Mouse (Mus musculus): ENCODE measurements at regions not wholly inside any gene's neighbourhood (a gene's known extent, or its start where the extent isn't known, plus 50 kb on each side); places are given as distances from the start of the nearest gene placed in this dataset.

DNA sequence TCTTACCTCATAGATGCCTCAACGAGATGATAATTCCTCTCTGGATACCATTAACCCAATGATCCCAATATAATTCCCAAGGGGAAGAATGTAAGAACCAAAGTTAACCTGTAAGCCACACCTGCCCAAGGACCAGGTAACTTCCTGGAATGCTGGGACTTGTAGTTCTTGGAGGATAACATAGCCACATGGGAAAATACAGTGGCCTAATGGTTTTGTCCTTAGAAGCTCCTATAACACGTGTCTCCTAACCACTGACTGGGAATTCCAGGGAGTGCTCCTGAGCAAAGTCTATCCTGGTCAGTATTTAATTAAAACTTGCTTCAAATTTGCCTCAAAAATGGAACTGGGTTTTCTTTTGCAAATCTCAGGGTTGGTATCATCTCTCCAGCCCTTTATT lies 119.9 kb downstream of the Evx1 start:
- no peak for DNase-seq

DNA sequence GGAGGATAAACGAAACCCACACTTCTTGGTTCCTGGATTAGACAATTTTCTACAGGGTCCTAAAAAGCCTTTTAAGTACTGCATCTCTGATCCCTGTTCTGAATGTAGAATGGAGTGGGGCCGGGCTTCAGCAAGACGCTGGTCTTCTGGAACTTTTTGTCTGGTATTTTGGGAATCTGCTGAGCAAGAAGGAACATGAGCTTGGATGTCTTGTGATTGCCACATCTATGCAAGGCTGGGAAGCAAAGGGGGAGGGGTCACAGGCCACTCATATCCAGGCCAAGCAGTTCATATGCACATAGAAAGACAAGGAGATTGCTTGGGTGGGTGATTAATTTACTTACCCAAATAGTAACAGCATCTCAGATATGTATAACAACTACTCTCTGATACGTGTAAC lies 121.5 kb downstream of the Evx1 start:
- no peak for DNase-seq

DNA sequence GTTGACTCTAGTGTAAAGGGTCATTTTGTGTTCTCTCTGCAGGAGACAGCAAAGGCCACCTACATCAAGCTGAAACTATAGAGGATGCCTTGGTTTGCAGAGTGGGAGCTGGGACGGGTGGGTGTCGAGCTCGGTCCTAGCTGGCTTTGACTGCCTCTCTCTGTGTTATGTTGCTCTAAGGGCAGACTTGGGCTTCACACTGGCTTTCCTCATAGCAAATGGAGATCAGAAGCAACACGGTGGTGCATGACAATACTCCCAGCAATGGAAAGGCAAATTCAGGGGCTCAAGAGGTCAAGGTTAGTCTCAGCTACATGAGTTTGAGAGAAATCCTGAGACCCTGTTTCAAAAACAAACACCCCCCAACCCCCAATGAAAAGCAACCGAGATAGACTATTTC lies 122.1 kb downstream of the Evx1 start:
- no peak for DNase-seq

DNA sequence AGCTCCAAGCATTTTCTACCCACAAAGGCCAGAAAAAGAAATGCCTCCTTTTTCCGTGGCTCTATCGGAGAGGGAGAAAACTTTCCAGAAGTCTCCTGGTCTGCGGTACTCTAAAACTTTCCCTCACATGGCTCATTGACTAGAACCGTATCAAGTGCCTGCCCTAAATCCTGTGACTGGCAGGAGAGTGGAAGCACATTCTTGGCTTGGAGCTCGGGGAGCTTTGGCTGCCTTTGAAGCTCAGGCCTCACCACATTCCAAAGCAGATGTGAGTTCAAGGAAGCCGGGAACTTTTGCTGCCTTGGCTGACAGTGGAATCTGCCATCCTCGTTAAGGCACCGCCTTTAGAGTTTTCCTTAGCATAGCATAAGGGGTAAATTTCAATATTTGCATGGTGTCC lies 125.1 kb downstream of the Evx1 start:
- peak; percentile 40 for DNase-seq

DNA sequence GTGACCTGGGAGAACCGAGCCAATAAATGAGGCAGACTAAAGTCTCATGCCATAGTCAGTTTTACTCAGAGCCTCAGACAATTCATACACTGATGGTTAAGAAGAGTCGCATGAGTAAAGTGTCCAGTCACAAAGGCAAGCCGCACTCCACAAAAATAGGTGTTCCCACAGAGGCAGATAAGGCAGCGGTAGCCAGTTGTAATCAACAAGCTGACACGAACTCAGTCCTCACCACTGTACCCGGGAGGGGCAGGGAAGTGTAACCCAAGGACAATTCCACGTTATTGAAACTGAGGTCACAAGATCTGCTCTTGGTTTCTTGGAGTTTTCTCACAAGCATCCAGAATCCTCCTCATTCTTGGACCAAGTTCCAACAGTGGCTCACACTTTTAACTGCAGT lies 125.9 kb downstream of the Evx1 start:
- no peak for DNase-seq

DNA sequence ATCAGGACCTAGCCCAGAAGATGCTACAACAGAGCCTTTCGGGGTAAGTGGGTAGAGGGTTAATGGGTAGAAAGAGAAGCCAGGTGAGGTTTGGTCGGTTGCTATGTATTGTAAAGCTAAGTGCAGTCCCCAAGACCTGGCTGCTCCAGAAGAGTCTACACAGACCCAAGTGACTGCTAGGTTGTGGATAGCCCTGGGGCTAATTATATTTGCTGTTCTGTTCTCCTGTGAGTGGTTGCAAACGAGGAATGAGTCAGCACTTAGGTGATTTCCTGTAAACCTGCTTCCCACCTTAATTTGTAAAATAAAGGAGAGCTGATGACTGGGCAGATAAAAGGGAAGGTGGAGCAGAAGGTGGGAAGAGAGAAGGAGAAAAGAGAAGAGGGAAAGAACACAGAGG lies 126.9 kb downstream of the Evx1 start:
- DNase-seq = no peak

DNA sequence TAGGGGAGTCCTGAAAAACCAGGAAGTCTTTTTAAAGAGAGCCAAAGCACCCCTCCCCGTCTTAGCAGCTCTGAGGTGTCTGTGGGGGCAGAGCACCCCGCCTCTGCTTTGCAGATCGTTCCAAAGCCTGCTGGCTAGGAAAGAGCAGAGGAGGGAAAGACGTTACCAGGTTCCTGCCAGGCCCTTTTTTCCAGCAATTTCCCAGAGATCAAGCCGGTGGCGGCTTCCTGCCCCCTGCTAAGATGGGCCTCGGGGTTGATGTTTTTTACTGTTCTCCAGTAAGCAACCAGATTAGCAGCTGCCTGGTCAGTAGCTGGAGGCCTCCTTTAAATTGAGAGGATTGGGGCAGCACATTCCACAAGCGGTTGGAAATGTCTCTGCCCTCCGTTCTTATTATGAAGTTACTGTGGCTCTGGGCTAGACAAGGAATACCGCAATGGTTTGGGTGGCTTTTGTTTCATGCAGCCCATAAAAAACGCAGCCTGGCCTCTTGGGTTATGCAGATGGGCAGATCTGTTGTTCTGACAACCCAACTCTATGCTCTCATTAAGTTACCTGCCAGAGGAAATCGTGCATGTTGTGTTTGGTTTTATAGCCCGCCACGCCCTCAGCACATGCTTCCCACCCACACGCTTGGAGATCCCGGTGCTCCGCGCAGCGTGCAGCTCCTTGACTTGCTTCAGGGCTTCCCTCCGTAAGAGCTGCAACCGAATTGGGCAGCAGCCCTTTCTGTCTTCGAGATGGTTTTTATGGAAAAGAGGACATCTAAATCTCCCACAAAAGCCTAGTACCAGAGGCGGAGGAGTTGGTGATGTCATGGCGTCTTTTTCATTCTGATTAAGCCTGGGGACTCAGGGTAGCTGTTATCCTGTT lies 130.1 kb downstream of the Evx1 start:
- no peak for DNase-seq

DNA sequence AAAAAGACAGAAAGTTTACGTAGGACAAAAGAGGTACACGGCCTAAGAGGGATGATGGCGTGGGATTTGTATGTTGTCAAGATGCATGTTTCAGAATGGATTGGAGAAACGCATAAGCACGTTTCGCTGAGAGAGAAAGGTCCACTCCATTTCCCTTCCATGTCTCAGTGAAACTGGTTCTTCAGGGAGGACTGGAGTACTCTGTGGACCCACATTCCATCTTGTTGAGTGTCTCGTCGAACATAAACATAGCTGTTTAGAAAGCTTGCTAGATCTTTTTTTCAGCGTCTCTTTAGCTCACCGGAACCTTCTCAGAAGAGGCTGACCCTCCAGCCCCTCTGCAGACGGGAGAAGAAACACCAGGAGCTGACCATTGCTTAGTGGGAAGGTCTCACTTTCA lies 145.5 kb downstream of the Evx1 start:
- no peak for DNase-seq

DNA sequence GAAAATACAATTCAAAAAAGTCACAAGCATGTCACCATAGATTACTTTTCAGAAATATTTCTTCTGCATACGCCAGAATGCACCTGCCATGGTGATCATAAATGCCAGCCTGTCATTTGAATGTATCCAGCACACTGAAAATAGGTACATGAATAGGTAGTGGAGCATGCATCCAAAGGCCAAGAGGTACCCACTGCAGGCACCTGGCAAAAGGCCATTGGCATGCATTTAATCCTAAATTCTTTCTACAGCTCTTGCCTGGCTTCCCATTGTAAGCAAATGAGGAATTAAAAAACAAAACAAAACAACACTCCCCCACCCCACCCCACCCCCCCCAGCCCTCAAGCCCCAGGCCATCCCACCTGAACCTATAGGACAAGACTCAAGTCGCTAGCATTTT lies 147.9 kb downstream of the Evx1 start:
- no peak for DNase-seq

DNA sequence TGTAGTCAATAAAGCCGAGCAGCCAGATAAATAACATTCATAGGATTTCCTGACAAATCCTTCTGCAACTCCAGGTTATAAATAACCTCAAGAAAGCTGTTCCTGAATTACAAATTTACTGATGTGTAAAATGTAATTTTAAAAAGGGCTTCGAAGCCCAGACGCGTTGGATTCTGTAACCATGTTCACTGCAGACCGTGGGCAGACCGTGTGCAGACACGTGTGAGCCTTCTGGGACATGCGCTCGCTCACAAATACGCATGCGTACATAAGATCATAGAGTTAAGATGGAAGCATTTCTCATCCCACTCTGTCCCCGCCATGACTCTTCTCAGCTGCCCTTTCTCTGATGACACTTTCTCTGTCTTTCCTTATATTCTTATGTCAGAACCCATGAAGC lies 150.1 kb downstream of the Evx1 start:
- no peak for DNase-seq

DNA sequence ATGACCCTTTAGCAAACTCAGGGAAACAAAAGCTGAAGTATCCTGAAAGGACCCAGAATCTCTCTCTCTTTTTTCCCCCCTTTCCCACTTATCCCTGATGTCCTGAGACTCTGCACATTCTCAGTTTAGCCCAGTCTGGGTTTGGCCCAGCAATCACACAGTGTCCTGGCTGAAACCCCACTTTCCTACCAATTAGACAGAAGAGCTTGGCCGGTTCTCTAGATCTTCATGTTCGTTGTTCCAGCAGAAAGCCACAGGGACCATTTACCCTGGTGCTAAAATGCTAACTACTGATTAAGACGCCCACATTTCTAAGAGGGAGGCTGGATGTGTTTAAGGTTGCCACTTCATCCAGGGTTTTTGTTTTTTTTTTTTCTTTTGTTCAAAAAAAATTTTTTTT lies 151.3 kb downstream of the Evx1 start:
- DNase-seq = no peak

DNA sequence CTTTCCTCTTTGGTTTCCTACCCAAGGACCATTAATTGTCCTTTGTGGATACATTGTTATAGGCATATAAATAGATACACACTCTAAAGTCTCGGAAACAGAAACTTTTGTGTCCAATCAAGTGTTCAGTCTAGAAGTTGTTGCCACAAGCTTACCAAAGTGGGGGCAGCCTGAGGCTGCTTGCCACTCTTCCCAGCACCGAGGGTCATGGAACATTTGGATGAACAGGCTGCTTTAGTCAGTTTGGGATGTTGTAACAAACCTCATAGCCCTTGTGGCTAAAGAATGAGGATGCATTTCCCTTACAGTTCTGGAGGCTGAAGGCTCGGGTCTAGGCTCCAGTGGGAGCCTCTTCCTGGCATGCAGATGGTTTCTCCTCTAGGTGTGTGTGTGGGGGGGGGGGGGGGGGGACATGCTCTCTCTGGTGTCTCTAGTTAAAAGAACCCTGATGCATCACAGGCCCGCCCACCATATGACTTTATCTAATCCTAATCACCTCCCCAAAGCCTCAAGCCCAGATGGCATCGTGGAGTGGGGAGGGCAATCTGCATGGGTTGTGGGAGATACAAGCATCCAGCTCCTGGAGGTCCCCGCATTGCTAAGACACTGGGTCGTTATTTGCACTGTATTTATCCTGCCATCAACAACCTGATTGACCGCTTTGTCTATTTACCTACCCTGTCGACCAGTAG lies 152.7 kb downstream of the Evx1 start:
- DNase-seq = no peak

DNA sequence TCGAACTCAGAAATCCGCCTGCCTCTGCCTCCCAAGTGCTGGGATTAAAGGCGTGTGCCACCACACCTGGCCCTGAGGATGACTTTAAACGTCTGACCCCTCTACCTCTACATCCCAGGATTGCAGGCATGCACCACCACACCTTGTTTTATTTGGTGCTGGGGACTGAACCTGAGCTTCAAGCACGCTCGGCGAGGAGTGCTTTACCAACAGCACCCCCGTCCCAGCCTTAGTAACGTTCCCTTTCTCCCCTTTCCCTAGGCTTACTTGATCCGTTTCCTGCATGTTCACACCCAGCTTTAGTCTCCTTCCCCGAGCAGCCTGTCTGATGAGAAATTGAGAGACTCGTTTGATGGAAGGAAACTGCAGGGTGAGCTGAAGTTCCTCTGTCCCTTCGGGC lies 157.5 kb downstream of the Evx1 start:
- DNase-seq = no peak

DNA sequence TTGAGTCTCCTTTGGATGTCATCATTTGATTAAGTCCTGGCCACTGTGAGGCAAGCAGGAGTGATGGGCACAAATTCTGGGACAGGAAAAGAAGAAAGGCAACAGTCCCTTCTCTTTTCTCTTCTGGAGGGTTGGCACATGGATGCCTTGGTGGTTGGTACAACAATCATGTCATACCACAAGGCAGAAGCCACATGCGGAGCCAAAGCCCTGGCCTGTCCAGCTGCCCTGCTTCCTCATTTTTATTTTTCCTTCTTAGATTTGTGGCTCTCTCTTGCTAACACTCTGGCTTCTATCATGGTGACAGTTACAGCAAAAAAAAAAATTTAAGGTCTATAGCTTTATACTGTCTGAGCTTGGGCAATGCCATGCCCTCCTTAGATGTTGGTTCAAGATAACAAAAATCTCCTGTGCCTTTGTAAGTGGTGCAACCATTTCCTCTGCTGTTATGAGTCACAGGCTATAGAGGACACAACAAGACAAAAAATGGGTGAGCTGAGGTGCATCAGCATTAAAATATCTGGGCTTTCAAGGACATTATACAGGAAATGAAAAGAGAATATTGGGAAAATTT lies 158.2 kb downstream of the Evx1 start:
- no peak for DNase-seq

DNA sequence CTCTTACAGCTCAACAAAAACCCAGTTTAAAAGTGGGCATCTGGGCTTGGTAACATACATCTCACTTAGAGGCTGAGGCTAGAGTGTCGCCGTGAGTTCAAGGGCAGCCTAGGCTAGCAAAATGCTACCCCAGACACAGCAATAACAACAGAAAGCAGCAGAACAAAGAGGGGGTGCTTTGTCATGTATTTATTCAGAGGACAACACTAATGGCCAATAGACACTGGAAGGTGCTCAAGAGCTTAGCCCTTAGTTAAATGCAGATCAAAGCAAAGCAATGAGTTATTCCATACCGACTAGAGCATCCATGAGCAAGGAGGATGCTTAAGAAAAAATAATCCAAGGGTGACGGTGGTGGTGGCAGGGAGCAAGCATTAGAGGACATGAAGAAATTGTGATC lies 158.7 kb downstream of the Evx1 start:
- no peak for DNase-seq

DNA sequence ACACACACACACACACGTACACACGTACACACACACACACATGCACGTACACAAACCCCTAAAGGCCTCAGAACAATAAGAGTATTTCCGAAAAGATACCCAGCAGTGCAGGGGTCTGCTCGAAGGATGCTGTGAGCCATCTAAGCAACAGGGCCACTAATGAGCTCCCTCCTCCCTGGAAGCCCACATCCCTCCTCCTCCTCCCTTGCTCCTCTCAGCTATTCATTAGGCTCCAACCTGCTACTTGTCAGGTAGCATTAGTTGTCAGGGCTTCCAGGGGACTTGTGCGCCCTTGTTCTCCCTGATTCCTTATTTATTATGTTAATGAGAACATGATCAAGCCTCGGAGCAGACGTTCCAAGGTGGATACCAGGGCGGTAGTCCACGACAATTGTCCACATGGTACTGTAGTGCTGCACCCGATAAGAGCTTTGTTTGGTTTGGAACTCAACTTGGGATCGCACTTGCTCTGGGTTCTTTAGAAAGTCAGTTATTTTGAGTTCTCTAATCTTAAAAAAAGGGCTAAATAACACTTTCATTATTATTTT lies 159.8 kb downstream of the Evx1 start:
- no peak for DNase-seq

DNA sequence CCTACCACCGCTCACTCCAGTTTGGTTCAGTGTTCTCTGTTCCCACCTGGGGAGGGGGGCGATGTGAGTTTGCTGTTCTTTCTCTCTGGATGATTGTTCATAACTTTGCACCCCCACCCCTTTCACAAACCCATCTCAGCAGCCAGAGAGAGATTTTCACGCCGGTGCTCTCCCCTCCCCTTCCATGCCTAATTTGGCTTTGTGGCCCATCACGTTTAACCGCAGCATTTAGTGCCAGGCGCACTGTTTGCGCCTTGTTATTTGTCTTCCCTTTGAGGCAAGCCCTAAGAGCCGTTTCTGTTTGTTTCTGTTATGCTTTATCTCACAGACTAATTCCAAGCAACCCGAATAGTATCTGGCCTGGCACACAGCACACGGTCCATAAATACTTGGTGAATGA lies 160.6 kb downstream of the Evx1 start:
- DNase-seq = no peak

DNA sequence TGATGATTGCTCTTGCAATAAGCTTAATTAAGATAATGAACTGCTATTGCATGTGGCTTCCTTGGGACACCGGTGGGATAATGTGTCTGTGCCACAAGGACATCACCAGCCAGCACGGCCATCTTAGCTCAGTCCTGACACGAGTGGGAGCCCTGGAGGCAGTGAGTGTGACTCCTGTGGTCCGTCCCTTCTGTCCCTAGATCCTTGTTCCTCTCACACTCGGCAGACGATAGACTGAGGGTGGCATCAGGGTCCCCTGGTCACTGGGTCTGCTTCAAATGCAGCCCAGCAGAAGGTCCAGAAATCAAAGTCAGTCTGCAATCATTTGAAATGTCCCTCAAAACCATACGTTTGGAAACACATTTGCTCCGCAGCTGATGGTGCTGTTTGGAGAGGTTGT lies 162.4 kb downstream of the Evx1 start:
- DNase-seq = no peak

DNA sequence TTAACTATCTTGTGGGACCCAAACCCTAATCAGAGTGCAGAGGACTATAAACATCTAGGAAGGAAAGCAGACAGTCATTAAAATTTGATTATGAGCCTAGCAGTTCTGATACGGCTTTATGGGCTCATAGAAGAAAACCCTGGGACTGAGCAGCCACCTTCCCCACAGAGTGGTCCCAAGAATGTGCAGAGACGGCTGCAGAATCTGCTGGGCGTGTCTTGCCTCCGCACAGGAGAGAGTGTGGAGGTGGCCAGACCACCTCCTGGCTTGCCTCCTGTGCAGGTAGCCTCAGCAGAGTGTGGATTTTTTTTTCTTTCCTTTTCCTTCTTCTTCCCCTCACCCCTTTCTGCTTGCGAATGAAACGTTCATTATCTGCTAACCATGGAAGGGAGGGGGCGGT lies 163.3 kb downstream of the Hibadh start:
- no peak for DNase-seq

DNA sequence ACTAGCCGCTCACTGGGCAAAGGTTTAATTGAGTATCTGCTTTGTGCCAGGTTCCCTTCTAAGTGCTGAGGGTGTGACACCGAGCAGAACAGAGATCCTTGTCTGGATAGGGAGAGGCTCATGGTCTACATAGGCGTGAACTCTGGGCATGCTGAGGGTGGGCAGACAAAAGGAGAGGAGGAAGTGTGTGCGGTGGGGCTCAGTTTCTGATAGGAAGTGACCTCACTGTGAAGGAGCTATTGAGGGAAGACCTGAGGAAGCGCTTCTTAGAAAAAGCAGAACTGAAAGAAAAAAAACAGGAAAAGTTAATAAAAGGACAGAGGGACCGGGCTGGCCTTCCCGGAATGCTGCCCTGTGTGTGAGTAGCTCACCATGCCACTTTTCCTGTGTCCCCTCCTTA lies 162.8 kb downstream of the Hibadh start:
- no peak for DNase-seq

DNA sequence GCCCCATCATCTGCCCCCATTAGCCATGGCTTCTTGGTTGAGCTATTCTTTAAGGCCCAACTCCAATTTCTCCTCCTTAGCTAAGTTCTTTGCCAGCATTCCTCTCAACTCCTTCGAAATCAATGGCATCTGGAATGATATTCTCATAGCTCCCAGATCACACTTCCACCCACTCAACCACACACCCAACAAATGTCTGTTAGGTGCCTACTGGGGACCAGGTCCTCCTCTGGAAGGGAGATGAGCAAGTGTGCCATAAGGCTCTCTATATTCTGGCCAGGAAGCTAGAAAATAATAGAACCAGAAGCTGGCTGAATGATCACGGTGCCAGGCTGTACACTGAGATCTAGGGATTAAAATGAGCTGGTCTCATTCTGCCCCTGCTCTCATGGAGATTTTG lies 161.6 kb downstream of the Hibadh start:
- DNase-seq = no peak

DNA sequence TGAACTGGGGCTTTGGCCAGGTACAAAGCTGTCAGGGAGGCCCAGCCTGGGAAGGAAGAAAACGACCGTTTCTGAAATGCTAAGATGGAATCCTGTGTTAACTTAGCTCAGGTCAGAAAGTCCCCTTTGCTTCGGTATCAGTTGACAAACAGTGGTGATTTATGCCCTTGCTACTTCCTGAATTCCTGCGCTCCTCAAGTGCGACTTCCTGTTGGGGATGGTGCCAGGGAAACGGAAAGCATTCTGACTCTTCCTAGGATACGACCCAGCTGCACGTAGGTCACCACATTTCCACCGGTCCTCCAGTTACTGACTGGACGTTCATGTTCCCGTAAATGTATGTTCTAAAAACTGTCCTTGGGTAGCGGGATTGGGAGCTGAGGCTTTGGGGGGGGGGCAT lies 161.0 kb downstream of the Hibadh start:
- DNase-seq = peak; percentile 43

DNA sequence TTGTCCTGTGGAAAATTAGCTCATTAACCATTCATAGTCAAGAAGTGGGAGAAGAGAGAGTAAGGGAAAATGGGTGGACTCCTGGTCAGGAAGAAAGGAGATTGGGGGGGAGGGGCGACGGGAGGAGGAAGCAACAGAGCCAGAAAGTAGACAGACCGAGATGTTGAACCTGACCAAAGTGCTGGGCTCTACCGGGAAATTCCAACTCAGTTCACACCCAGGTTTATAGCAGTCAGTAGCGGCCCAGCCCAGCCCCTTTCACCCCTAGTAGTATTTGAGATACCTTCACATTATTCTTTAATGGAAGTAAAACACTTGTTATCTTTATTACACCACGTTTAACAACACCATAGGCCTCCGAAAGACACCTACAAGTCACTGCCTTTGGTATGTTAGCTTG lies 158.2 kb downstream of the Hibadh start:
- DNase-seq = no peak

DNA sequence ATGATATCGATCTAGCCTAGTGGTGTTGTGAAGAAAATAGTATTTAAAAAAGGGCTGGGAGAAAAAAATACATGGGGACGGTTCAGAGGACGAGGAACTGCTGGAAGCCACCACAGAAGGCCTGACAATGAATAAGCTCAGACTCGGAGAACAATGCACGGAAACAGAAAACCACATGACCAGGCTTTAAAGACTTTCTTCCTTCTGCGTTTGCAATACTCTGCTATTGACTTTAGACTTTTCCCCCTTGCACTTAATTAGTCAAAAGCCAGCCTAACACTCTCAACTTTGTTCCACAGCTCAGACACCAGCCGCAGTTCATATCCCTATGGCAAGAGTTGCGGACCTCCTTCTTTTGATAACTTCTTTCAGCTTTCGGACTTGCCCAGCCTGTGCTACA lies 154.0 kb downstream of the Hibadh start:
- no peak for DNase-seq

All from adrenal gland, adult 8-10 months (tissue).